Mouse (Mus musculus) G1E (cell line): ENCODE data around the gene Tmem104. TPM values are rescaled to one million over a fixed set of nuclear protein-coding genes. Genes with fewer than 3 reads are reported as not detected.

Experiments
- ATAC-seq: 2 replicates; pipeline ENCODE4 v1.8.0; 2016; ENCODE audit warnings: mild to moderate bottlenecking; ENCODE audit not compliant: insufficient number of reproducible peaks, poor library complexity, low FRiP score, severe bottlenecking; ENCODE audit errors: extremely low read depth
- DNase-seq: peaks from one replicate; pipeline ENCODE4 v3.0.0; 2012; ENCODE audit warnings: low spot score
- H3K27me3 ChIP-seq: 2 replicates; pipeline ENCODE4 v1.6.1; 2012; ENCODE audit warnings: mild to moderate bottlenecking, low read length, inconsistent platforms; ENCODE audit not compliant: insufficient read depth
- H3K36me3 ChIP-seq: replicated peaks from 2 replicates; pipeline ENCODE3; 2012; ENCODE audit warnings: mild to moderate bottlenecking, inconsistent platforms
- H3K4me1 ChIP-seq: 2 replicates; pipeline ENCODE4 v1.6.1; 2012; ENCODE audit warnings: low read depth, low read length, inconsistent platforms, mixed read lengths; ENCODE audit not compliant: insufficient read depth
- H3K4me3 ChIP-seq: 2 replicates; pipeline ENCODE4 v1.5.1; 2012; ENCODE audit warnings: low read depth, mild to moderate bottlenecking, inconsistent platforms, low read length, moderate library complexity, mixed read lengths
- H3K9me3 ChIP-seq: replicated peaks from 2 replicates; pipeline ENCODE4 v1.6.1; 2012; ENCODE audit warnings: inconsistent platforms
- CTCF ChIP-seq: IDR thresholded peaks from 2 replicates; pipeline ENCODE4 v1.5.1; 2012; ENCODE audit warnings: low read depth, low read length, inconsistent platforms, mixed read lengths
- GATA1 ChIP-seq: IDR thresholded peaks from 2 replicates; pipeline ENCODE4 v1.6.1; 2012; ENCODE audit warnings: borderline replicate concordance, low read length, inconsistent platforms, mixed read lengths
- GATA2 ChIP-seq: IDR thresholded peaks from 2 replicates; pipeline ENCODE4 v1.6.1; 2012; ENCODE audit warnings: low read depth, low read length, inconsistent platforms, borderline replicate concordance
- POLR2AphosphoS5 ChIP-seq: IDR thresholded peaks from 2 replicates; pipeline ENCODE4 v1.6.1; 2012; ENCODE audit warnings: low read depth, low read length, inconsistent platforms; ENCODE audit not compliant: insufficient replicate concordance
- TAL1 ChIP-seq: conservative IDR thresholded peaks from 2 replicates; pipeline ENCODE4 v1.6.1; 2012; ENCODE audit warnings: low read depth, low read length, inconsistent platforms, mixed read lengths
- polyA plus RNA-seq: library from polyadenylated mRNA; stranded (reverse); fragments of >175 nt; gene quantifications from 2 replicates; pipeline ENCODE4 v1.2.3, GENCODE M21; 2012
- total RNA-seq, 2 experiments: library from RNA; stranded (forward) in 1 of 2; stranded (reverse) in 1 of 2; fragments of 200-1000 nt in 1 of 2; fragments of >200 nt in 1 of 2; fragmentation: Nextera tagmentation in 1 of 2; gene quantifications; 2 replicates each; pipeline ENCODE4 v1.2.3; 2014 to 2017

Tmem104 gene
- total RNA-seq (2014; fragmentation: Nextera tagmentation) (14.7 and 17.3 TPM in 2 replicates), total RNA-seq (2017) (2.6 and 4.2 TPM in 2 replicates), polyA plus RNA-seq (16.3 and 23.2 TPM in 2 replicates)

DNA sequence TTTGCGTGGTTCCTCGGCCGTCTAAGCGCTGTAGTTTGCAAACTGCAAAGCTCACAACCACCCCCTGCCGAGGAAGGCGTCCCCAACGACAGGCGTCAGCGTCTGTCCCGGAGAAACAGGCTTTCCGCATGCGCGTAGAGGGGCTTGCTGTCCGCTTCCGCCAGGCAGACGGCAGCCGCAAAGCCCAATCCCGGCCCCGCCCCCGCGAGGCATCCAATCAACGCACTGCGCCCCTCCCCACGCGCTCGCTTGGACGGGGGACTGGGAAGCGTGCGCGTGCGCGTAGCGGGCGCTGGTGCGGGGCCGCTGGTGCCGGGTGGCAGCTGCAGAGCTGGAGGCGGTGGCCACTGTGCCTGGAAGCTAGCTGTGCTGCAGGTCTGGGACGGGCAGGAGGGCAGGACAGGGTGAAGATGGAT, at the start of gene Tmem104:
Gene Tmem104 (plus strand): TSS at position 264 of the 416 bp plus-strand sequence.
- peaks cover 80% of the 10 kb centered on the region for H3K4me1 ChIP-seq
- H3K36me3 ChIP-seq, result peaks cover 65% of the 10 kb centered on the region
- no peak for TF ChIP-seq TAL1
- TF ChIP-seq GATA1, result no peak
- TF ChIP-seq POLR2AphosphoS5, result no peak
- H3K4me3 ChIP-seq, result peak within 1 kb of the TSS; percentile 81
- DNase-seq, result peak; percentile 95
- H3K9me3 ChIP-seq, result peaks cover 6% of the 10 kb centered on the region
- H3K27me3 ChIP-seq, result no peaks in the 10 kb centered on the region
- peak; percentile 77 for ATAC-seq

DNA sequence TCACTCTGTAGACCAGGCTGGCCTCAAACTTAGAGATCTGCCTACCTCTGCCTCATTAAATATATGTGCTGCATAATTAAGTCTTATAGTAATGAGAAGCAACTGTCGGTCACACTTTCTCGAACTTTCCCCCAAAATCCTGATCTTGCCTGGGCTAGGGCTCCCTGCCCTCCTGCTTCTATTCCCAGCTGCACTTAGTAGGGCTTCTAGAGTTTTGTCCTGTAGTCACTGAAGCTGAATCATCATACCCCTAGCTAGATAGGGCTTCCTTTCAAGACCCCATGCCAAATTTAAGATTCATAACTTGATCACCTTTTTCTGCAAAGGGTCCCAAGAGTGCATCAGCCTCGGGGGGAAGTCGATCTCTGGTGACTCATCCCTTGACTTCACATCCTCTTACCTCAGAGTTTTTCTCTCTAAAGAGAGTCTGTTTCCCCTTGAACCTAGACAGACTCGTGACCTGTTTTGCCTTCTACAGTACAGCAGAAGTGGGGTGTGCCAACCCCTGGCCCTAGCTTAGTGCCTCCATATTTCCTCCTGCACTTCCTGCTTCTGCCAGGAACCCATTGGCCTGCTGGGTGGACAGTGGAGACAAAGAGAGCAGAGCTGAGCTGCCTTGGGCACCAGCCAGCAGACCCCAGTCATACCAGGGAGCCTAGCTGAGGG, 48.6 kb upstream of the Tmem104 start:
- no peaks in the 10 kb centered on the region for H3K4me1 ChIP-seq
- no peak overlapping the region for H3K4me3 ChIP-seq
- DNase-seq (no peak), ATAC-seq (peak; percentile 34; the same call in 1 of the 2 replicates)
- H3K36me3 ChIP-seq, result no peaks in the 10 kb centered on the region
- peaks cover 4% of the 10 kb centered on the region for H3K27me3 ChIP-seq
- TF ChIP-seq POLR2AphosphoS5 (no peak), CTCF (no peak), GATA1 (no peak), GATA2 (no peak), TAL1 (no peak)
- no peaks in the 10 kb centered on the region for H3K9me3 ChIP-seq

DNA sequence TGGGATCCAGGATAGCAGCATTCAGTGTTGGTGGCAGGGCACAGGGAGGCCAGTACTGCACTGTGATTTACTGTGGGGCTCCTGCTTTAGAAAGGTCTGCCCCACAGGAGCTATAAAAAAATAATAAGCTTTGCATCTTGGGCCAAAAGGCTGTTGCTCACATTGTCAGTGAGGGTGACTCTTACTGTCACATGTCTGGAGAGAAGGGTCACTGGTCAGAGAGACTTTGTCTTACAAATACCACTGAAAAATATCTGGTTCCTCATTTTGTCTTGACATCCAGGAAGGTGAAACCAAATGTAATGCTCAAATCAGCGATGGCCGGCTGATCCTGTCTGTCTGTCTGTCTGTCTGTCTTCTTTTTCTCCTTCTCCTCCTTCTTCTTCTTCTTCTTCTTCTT, 45.3 kb upstream of the Tmem104 start:
- ATAC-seq (no peak), DNase-seq (no peak)
- H3K4me1 ChIP-seq, result no peaks in the 10 kb centered on the region
- no peak for TF ChIP-seq CTCF
- TF ChIP-seq POLR2AphosphoS5, result no peak
- no peak for TF ChIP-seq GATA1
- TF ChIP-seq TAL1, result no peak
- no peak for TF ChIP-seq GATA2
- H3K27me3 ChIP-seq, result peaks cover 2% of the 10 kb centered on the region
- no peaks in the 10 kb centered on the region for H3K9me3 ChIP-seq
- no peak overlapping the region for H3K4me3 ChIP-seq
- no peaks in the 10 kb centered on the region for H3K36me3 ChIP-seq

DNA sequence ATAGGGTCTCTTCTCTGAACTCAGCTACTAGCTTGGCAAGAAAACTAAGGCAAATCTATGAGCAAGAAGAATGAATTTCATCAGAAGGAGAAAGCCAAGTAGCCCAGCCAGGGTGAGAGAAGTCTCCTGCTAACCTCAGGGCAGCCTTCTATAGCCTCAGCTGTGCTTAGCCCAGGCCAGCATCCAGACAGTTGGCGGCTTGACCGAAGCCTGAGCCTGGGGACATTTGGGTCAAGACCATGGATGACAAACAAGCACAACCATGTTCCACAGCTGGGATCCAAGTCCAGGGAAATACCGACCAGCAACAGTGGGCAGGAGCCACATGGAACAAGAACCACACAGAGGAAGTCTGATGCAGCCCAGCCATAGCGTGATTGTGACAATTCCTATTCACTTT, 39.5 kb upstream of the Tmem104 start:
- H3K36me3 ChIP-seq, result no peaks in the 10 kb centered on the region
- H3K27me3 ChIP-seq, result peaks cover 37% of the 10 kb centered on the region
- TF ChIP-seq GATA2, result no peak
- no peak for TF ChIP-seq POLR2AphosphoS5
- no peaks in the 10 kb centered on the region for H3K9me3 ChIP-seq
- DNase-seq (no peak), ATAC-seq (no peak)
- no peaks in the 10 kb centered on the region for H3K4me1 ChIP-seq
- no peak overlapping the region for H3K4me3 ChIP-seq

DNA sequence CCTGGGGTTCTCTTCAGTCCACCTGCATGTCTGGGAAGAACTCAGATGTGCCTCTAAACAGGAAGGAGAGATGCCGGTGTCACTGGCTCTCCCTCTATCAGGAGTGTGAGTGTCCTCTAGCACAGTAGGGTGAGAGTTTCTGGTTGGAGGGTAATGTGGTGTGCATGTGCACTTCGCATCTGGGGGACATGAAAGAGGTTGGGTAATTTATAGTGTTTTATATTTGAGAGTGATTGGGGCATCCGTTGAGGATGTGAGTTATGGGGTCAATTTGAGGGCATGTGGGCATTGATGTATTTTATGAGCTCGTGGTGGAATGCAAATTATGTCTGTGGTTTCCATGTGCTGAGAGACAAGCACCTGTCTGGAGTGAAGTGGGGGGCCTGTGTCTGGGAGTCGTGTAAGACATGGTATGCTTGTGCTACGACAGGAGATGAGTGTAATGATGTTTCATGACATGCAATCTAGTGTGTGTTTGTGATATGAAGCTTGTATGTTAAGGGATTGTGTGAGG, 36.5 kb upstream of the Tmem104 start:
- DNase-seq (no peak), ATAC-seq (no peak)
- H3K4me3 ChIP-seq, result no peak overlapping the region
- H3K27me3 ChIP-seq, result peaks cover 65% of the 10 kb centered on the region
- TF ChIP-seq CTCF (no peak), GATA1 (no peak), POLR2AphosphoS5 (no peak), GATA2 (no peak), TAL1 (no peak)
- no peaks in the 10 kb centered on the region for H3K9me3 ChIP-seq
- no peaks in the 10 kb centered on the region for H3K36me3 ChIP-seq
- H3K4me1 ChIP-seq, result peaks cover 14% of the 10 kb centered on the region

DNA sequence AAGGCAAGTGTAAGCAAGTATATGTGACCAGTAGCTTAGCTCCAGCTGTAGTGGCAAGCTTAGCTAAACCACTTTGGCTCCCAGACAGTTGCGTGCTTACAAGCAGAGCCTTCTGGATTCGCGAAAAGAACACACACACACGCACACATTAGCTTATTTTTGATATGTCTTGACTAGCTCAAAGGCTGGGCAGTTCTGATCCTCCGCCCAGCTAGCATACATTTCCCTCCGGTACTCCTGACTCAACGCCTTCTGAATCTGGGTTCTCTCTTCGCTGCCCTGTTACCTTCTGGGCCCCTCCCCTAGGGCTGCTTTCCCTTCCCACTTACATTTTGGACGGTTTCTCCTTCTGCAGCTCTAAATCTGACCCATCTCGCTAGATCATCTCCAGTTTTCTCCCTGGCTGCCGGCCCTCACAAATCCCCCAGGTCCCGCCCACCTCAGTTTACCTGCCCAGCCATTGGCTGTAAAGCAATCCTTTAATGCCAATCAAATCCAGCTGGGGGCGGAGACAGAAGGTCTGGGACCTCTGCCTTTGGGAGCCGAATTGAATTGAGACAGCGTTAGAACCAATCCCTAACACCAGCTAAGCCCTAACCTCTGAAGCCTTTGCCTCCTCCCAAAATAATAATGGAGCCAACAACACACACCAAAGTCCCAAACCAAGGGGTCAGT, 35.4 kb upstream of the Tmem104 start:
- Histone ChIP-seq H3K4me3 (no peak overlapping the region), H3K36me3 (no peaks in the 10 kb centered on the region), H3K9me3 (no peaks in the 10 kb centered on the region), H3K4me1 (peaks cover 14% of the 10 kb centered on the region), H3K27me3 (peaks cover 73% of the 10 kb centered on the region)
- ATAC-seq (no peak), DNase-seq (no peak)
- TF ChIP-seq CTCF (no peak), GATA1 (no peak), TAL1 (no peak), GATA2 (no peak), POLR2AphosphoS5 (no peak)
